Mouse (Mus musculus) neural tube, embryonic 13.5 days (tissue): ENCODE measurements around the gene Scgb2b11. TPM values are rescaled to one million over a fixed set of nuclear protein-coding genes. Genes with fewer than 3 reads are reported as not detected.
"Not testable (repeated sequence)": the region's sequence is repeated elsewhere in the genome, so short reads cannot be mapped to it uniquely, and the experiment has no call there.

Experiments
- ATAC-seq: fragments of 200-750 bp; cut with Nextera tagmentation; 2 replicates; pipeline ENCODE4 v1.8.0; 2017; ENCODE audit warnings: low read depth, mild to moderate bottlenecking, moderate TSS enrichment, moderate library complexity
- H3K27ac ChIP-seq: fragments of 300-500 bp; sonication (generic); replicated peaks from 2 replicates; pipeline ENCODE4 v1.5.1; 2015; ENCODE audit warnings: moderate library complexity, mild to moderate bottlenecking, inconsistent platforms
- H3K27me3 ChIP-seq: fragments of 300-500 bp; sonication (generic); 2 replicates; pipeline ENCODE4 v1.6.1; 2015; ENCODE audit warnings: mild to moderate bottlenecking, inconsistent platforms
- H3K36me3 ChIP-seq: fragments of 300-500 bp; sonication (generic); 2 replicates; pipeline ENCODE4 v1.6.1; 2015; ENCODE audit warnings: mild to moderate bottlenecking, inconsistent platforms
- H3K4me1 ChIP-seq: fragments of 300-500 bp; sonication (generic); replicated peaks from 2 replicates; pipeline ENCODE4 v1.6.1; 2015; ENCODE audit warnings: inconsistent platforms
- H3K4me2 ChIP-seq: fragments of 300-500 bp; sonication (generic); 2 replicates; pipeline ENCODE4 v1.6.1; 2015; ENCODE audit warnings: inconsistent platforms, mild to moderate bottlenecking, moderate library complexity
- H3K4me3 ChIP-seq: fragments of 300-500 bp; sonication (generic); 2 replicates; pipeline ENCODE4 v1.5.1; 2015; ENCODE audit warnings: mild to moderate bottlenecking, inconsistent platforms
- H3K9ac ChIP-seq: fragments of 300-500 bp; sonication (generic); 2 replicates; pipeline ENCODE4 v1.6.1; 2015; ENCODE audit warnings: moderate library complexity, mild to moderate bottlenecking, inconsistent platforms
- H3K9me3 ChIP-seq: fragments of 300-500 bp; sonication (generic); 2 replicates; pipeline ENCODE4 v1.6.1; 2016; ENCODE audit warnings: inconsistent platforms
- WGBS: fragments of 180-500 bp; shearing (Covaris S2); methylation state at CpG from one replicate; pipeline ENCODE4 v1.1.7; 2015; 5-methylcytosine and 5-hydroxymethylcytosine counted together
- polyA plus RNA-seq: library from polyadenylated mRNA; unstranded; fragments of >200 nt; fragmentation: Nextera tagmentation; extraction: Ambion mirVana; gene quantifications from 2 replicates; pipeline ENCODE4 v1.2.1, GENCODE M21; 2015

Scgb2b11 gene
- not detected in 2 replicates for polyA plus RNA-seq

DNA sequence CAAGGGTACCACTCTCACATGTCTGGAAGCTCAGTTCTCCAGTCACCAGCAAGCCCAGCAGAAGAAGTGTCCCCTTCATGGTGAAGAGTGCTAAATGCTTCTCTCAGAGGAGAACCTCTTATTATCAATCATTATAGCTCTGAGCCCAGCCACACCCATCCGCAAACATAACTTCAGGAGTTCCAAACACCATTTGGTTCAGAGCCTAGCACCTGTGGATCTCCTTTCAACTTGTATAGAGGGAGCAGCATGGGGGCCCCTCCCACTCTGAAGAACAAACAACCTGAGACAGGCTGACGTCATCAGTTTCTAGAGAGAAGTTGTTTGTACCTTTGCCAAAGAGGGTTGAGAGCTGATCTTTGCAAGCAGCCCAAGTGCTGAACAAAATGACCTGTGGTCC lies at the start of gene Scgb2b11:
Scgb2b11 (minus strand) TSS at position 101 of the 400 bp plus-strand sequence.
- ATAC-seq, H3K4me3 ChIP-seq, H3K4me2 ChIP-seq, H3K27ac ChIP-seq, H3K9ac ChIP-seq, H3K36me3 ChIP-seq, H3K27me3 ChIP-seq, H3K9me3 ChIP-seq, H3K4me1 ChIP-seq: not testable (repeated sequence)
- 81% methylated on average over 2 of the region's 2 CpGs for WGBS

- H3K9me3 ChIP-seq, H3K4me2 ChIP-seq, H3K36me3 ChIP-seq, H3K27me3 ChIP-seq, H3K27ac ChIP-seq, H3K4me3 ChIP-seq, H3K9ac ChIP-seq, ATAC-seq, H3K4me1 ChIP-seq: not testable (repeated sequence)
- no CpG with 5 or more reads among the region's 2 CpGs for WGBS
Measured at GRCm38 (mm10) chr7:32222540-32222939, 11.6 kb upstream of the Scgb2b11 start, which contains the start of gene Scgb1b11. Gene Scgb1b11, plus strand, starts transcription at chr7:32222840.

Other genes with a start within 250 kb of the Scgb2b11 start
- not detected in 2 replicates for gene Scgb1b10, start 110.3 kb downstream of the Scgb2b11 start, polyA plus RNA-seq
- not detected in 2 replicates for gene Scgb1b11, start 11.7 kb upstream of the Scgb2b11 start, polyA plus RNA-seq
- not detected in 2 replicates for gene Scgb2b12, start 116.1 kb upstream of the Scgb2b11 start, polyA plus RNA-seq
- not detected in 2 replicates for gene Scgb1b12, start 123.0 kb upstream of the Scgb2b11 start, polyA plus RNA-seq
- gene Scgb1b29, start 230.4 kb upstream of the Scgb2b11 start, polyA plus RNA-seq = not detected in 2 replicates